Mouse (Mus musculus) olfactory bulb, adult 2 months (tissue): ENCODE data around the gene Arhgap45.

Experiments
- CTCF ChIP-seq: fragments of 200-500 bp; IDR thresholded peaks from 2 replicates; pipeline ENCODE4 v1.5.1; 2012; ENCODE audit warnings: low read depth, mild to moderate bottlenecking, low read length, moderate library complexity; ENCODE audit not compliant: insufficient read depth
- POLR2A ChIP-seq: fragments of 200-500 bp; IDR thresholded peaks from 2 replicates; pipeline ENCODE4 v1.6.1; 2012; ENCODE audit warnings: mild to moderate bottlenecking, low read depth, low read length, moderate library complexity; ENCODE audit not compliant: insufficient read depth

DNA sequence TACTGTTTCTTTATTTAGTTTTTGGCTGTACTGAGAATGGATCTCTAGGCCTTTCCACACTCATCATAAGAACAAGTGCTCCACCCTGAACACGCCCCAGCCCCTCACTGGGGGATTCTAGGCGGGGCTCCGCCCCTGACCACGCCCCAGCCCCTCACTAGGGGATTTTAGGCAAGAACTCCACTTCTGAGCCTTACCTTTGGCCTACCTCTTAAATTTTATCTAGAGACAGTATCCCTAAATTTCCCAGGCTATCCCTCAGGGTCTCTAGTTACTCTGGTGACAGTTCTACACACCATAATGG lies 8.5 kb downstream of the Arhgap45 start:
- TF ChIP-seq POLR2A (no peak), CTCF (no peak)
